Mouse (Mus musculus) megakaryocyte progenitor cell, adult 5-6 weeks (primary cell): ENCODE data around the gene Sgcg. TPM values are rescaled to one million over a fixed set of nuclear protein-coding genes. Genes with fewer than 3 reads are reported as not detected.

ENCODE experiments used
- ATAC-seq: replicated peaks from 2 replicates; pipeline ENCODE4 v1.8.0; 2016; ENCODE audit warnings: mild to moderate bottlenecking, moderate TSS enrichment, inconsistent platforms; ENCODE audit not compliant: poor library complexity
- total RNA-seq, 2 experiments: library from RNA; stranded (forward) in 1 of 2; stranded (reverse) in 1 of 2; fragments of 157-497, 149-512 nt in 1 of 2; fragments of 200-1000 nt in 1 of 2; gene quantifications; 2 replicates each; pipeline versions ENCODE4 v1.2.3 to v1.2.4; 2015 to 2017

Sgcg gene
- not detected in 2 replicates for total RNA-seq (2015)
- total RNA-seq (2017), result not detected in 2 replicates

- ATAC-seq, result no peak
Observed at GRCm38 (mm10) chr14:61258352-61258751, at the start of gene Sgcg. Gene Sgcg (minus strand): TSS chr14:61258490.

GRCm38 (mm10) chr14:61303969-61304609 lies 45.8 kb upstream of the Sgcg start:
- ATAC-seq, result no peak

DNA sequence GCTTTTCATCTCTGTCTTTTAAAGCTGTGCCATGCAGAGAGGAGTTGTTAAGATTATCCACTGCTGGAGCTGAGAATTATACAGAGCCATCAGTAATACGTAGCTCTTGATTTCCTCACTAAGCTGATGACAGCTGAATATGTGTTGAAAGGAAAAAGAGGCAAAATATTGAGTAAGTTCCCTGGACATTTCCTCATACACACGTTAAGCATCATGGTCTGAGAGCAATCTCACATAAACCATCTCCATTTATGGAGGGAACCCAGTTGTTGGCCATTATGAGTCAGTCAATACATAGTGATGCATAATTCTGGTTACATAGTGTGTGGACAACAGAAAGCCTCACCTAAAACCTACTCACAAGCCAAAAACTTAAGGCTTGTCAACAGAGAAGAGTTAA lies 44.1 kb upstream of the Sgcg start:
- ATAC-seq, result peak; percentile 44; the same call in 1 of the 2 replicates

GRCm38 (mm10) chr14:61301323-61301722 lies 43.0 kb upstream of the Sgcg start:
- ATAC-seq, result 0 out of 2 replicates have a peak, but pooled peaks have one; percentile 39

DNA sequence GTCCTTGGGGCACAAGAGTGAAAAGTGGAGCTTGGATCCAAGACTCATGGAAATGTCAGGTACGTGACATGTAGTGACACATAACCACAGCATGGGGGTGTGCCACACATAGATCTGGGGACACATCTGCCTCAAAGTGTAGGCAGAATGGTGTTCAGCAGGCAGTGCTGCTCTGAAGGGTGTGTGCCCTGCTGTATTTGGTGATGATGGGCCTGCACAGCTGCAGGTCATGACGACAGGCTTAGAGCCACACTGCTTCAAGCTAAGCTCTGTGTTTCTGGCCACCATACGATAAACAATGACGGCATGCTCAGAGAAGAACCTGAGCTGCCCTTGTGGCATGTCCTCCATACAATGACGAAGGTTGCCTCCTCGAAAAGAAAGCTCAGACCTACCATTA lies 41.5 kb upstream of the Sgcg start:
- no peak for ATAC-seq

GRCm38 (mm10) chr14:61294738-61295079 lies 36.4 kb upstream of the Sgcg start:
- peak; percentile 85 for ATAC-seq

- peak; percentile 87 for ATAC-seq
Observed at GRCm38 (mm10) chr14:61293884-61294737, 35.8 kb upstream of the Sgcg start.

GRCm38 (mm10) chr14:61290664-61291063 lies 32.4 kb upstream of the Sgcg start:
- no peak for ATAC-seq

DNA sequence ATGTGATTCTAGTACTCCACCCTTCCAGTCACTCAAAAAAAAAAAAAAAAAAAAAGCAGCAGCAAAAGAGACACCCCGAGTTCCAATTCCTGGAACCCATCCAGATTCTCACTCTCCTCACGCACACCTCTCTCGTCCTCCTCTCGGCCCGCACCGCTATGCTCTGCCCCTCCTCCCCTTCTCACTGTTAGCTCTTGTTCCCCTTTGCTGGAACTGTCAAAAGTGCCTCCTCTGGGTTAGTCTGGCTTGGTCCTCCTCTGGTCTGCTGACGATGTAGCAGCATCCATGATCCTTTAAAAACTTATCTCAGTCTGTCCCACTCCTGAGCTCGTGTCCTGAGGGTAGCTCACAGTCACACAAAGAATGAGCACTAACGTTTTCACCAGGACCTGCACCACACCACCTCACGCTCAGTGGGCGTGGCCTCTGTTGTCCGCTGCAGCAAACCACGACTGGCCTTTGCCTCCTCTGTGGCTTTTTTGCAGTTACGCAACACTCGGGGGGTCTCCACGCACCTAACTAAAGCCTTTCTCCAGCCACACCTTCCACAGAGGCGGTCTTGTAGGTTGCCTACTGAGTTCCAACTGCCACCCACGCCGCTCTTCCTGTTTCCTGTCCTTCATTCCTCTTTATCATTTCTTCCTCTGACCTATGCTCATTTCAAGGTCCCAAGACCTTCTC lies 30.5 kb upstream of the Sgcg start:
- ATAC-seq, result peak; percentile 83

GRCm38 (mm10) chr14:61278676-61279300 lies 20.5 kb upstream of the Sgcg start:
- ATAC-seq, result no peak

DNA sequence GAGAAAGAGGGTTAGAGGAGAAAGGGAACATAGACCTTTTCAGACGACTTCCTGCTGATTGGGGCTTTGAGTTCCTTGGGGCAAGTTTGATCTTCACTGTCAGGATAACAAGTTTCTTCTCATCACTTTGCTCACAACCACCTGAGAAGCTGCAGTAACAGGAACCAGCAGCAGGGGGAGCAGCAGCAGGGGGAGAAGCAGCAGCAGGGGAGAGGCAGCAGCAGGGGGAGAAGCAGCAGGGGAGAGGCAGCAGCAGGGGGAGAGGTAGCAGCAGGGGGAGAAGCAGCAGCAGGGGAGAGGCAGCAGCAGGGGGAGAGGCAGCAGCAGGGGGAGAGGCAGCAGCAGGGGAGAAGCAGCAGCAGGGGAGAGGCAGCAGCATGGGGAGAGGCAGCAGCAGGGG lies 19.0 kb upstream of the Sgcg start:
- peak; percentile 79 for ATAC-seq

DNA sequence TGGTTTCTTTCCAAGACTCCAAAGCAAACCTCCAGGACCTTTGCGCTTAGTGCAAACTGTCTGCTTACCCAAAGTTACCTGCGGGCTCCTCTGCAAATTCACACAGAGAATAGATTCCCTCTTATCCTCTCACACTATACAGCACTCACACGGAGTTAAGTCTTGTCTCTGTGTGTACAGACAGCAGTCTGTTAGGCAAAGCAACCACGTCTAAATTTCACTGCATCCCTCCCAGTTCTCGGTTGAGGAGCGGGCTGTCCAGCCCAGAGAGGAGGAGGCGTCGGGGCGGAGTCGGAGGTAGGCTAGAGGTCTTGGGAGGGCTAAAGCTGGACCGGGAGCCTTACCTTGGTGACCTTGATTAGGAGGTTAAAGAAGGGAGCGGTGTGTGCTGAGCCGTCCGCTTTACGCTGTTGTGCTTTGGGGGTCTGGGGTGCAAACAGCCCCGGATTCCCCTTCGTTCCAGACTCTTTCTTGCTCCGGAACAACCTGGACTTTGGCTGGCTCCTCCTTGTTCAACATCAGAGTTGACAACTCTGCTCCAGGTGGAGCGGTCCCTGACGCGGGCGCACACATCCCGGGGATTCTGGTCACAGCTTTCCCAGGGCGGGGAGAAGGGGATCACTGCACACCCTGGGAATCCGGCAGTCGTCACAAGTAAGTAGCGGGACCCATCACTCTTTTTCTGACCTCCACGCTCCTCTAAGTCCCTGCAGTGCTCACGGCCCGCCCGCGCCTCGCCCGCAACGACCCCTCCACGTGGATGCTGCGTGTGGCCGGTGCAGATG lies 16.3 kb upstream of the Sgcg start:
- 0 out of 2 replicates have a peak, but pooled peaks have one; percentile 14 for ATAC-seq

GRCm38 (mm10) chr14:61267908-61268475 lies 9.7 kb upstream of the Sgcg start:
- ATAC-seq, result no peak

- ATAC-seq, result no peak
Observed at GRCm38 (mm10) chr14:61259084-61259483, 794 bp upstream of the Sgcg start.

GRCm38 (mm10) chr14:61252596-61253388 lies 5.5 kb downstream of the Sgcg start:
- no peak for ATAC-seq

- ATAC-seq, result no peak
Observed at GRCm38 (mm10) chr14:61246444-61246843, 11.8 kb downstream of the Sgcg start.

GRCm38 (mm10) chr14:61242611-61243010 lies 15.7 kb downstream of the Sgcg start:
- ATAC-seq, result peak; percentile 80

DNA sequence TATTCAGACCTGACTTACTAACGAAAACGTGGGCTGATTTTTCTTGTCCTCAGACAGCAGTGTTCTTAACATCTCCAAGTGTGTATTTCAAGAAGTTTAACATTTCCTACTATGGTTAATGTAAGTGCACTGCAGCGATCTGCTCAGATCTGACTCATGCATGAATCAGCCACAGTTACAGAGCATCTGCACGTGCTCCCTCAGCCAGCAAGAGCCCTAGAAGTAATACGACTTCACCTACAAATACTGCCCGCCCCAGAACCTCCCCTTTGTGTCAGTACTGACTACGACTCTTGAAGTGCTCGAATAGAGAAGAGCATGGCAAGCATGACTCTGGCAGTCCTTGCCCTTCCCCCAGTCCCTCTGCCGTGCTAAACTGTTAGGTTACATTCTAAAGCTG lies 19.5 kb downstream of the Sgcg start:
- peak; percentile 31; the same call in 1 of the 2 replicates for ATAC-seq

DNA sequence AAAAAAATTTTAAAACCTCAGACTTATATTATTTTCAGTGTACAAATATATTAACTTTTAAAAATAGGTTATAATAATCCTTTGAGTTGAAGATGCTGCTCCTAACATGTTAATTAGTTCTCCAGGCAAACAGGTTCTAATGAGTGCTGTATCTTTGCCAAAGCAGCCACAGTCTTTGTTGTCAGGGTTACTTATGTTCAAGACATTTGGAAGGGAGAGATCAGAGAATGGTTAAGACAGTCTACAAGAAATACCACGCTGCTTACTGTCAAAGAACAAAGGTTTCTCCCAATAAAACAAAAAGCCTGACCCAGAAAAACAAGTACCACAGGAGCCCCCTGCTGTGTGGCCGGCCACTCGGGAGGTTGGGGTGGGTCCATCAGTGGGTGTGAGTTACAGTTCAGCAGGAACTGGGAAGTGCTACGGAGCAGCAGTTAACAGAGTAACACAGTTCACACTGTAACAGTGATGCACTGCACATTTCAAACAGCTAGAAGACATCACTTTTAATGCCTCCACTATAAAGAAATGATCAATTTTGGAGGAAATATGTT lies 21.1 kb downstream of the Sgcg start:
- no peak for ATAC-seq
